Mouse (Mus musculus) brain, adult 2 months (tissue): ENCODE data around the gene Hsd17b2.
A peak's percentile ranks its signal among the peaks of the same experiment; 100 is the strongest.

Source experiments
- DNase-seq: peaks from one replicate; pipeline ENCODE4 v3.0.0; 2011; ENCODE audit warnings: low read depth, low spot score

Gene Hsd17b2

GRCm38 (mm10) chr8:117772126-117772525 is 70.4 kb downstream of the Hsd17b2 start:
- peak; percentile 37 for DNase-seq

DNA sequence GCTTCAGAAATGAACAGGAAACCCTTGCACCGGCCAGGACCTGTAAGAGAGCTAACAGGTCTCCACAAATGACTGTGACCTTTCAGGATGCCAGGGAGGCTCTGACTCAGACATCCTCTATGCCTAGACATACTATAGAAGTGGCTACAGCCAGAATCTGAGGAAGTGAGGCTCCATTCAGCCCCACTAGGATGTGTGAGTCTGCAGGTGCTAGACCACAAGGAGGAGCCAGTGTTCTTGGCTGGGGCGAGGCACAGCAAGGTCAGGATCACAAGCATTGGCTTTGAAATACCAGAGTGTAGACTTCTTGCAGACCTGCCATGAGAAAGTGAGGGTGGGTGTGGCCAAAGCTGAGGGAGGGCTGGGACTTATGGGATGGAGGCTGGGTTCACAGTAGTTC is 70.9 kb downstream of the Hsd17b2 start:
- no peak for DNase-seq

GRCm38 (mm10) chr8:117775626-117776025 is 73.9 kb downstream of the Hsd17b2 start:
- no peak for DNase-seq

DNA sequence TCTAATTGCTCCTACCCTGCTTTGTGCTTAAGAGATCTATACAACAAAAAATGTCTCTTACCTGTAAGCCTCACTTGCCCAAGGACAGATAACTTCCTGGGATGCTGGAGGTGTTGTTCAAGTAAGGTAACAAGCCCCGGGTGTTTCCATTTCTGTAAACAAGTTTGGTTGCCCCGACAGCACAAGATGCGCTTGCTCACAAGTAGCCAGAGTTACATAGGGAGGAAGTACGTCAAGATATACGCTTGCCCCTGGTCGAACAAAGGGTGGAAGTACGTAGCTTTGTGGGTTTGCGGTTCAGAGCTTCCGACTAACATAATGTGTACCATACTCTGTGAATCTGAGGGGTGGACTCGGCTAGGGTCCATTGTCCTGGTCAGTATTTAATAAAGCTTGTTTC is 74.4 kb downstream of the Hsd17b2 start:
- no peak for DNase-seq

DNA sequence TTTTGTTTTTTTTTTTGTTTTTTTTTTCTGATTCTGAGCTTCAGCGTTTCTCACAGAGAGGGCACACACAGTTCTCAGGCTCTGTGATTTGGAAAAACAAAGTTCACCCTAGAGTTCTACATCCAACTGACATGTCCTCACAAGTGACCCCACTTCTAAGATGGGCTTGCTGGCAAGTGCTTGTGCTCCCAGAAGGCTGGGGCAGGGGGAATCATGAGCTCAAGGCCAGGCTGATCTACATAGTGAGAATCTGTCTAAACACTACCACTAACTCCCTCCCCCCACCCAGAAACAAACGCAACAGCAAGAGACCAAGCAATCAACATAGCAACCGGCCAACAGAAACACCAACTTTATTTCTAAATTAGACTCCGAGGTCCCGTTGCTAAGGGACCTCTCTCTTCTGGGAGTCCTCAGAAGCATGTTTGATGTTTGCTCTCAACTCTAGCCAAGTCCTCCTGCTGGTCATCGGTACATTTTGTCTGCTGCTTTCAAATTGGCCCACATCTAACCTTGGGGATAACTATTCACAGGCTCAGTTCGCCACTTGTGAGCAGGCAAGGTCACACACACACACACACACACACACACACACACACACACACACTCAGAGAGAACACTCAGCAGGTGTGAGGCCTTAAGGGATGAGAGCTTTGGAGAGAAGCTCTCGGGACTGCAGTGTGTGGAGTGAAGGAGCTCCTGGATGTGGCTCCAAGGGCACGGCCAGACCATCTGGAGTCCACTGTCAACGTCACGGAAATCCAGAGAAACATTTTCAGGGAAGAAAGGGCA is 77.0 kb downstream of the Hsd17b2 start:
- peak; percentile 28 for DNase-seq

DNA sequence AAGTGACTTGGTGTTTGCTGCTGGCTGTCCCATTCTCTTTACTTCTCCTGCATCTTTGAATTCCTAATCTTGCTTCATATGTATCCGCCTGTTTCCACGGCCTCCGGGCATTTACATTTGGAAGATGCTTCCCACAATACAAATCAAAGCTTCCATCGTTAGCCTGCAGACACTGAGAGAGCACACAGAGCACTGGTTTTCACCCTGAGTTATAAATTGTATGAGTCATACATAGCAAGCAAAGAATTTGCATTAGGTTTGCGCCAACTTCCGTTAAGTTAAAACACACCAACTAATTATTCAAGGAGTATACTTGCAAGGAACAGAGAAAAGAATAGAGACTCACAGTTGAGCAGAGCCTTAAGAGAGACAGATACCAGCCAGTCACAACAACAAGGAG is 77.6 kb downstream of the Hsd17b2 start:
- peak; percentile 16 for DNase-seq

GRCm38 (mm10) chr8:117781375-117782129 is 79.8 kb downstream of the Hsd17b2 start:
- DNase-seq = no peak

GRCm38 (mm10) chr8:117783021-117783420 is 81.3 kb downstream of the Hsd17b2 start:
- no peak for DNase-seq

GRCm38 (mm10) chr8:117786428-117786827 is 84.7 kb downstream of the Hsd17b2 start:
- DNase-seq = no peak

- no peak for DNase-seq
Observed at GRCm38 (mm10) chr8:117792616-117793144, 91.0 kb downstream of the Hsd17b2 start.

GRCm38 (mm10) chr8:117794581-117794980 is 92.9 kb downstream of the Hsd17b2 start:
- peak; percentile 70 for DNase-seq

GRCm38 (mm10) chr8:117796464-117796863 is 94.8 kb downstream of the Hsd17b2 start:
- DNase-seq = no peak

- DNase-seq = no peak
Observed at GRCm38 (mm10) chr8:117798066-117798465, 96.4 kb downstream of the Hsd17b2 start.

DNA sequence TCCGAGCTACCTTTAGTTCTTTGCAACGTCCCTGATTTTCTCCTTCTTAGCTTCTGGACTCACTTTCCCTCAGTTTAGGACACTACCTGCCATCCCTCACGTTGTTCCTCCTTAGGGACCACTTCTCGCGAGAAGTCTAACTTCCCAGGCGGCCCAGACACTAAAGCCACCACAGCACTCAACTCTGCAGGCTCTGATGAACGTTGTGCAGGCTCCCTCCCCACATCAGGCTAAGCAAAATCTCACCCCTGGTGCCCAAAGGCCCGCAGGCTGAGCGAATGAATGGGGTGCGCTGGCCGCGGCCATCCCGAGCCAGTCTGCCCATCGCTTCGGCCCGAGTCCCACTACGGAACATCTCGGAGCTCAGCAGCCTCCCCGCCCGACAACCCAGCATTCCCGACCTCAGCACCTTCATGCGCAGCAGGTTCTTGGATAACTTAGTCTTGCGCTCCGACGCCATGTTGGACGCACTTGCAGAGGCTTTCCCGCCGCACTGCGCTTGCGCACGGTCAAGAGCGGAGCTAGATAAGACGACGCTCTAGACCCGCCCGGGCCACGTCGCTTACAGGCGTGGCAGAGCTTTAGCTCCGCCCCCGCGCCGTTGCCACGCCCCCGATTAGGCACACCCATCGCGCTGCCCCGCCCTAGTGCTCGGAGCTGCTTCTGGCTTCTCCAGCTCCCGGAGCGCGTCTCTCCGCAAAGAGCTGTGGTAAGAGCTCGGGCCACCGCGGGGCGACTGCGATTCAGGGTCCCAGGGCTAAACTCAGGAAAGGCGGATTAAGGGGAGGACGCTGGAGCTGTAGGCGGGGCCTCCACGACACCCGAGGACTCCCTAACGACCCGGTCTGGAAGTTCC is 100.0 kb downstream of the Hsd17b2 start, which contains the start of gene Mphosph6:
TSS of gene Mphosph6 (minus strand) at position 501 of the 856 bp plus-strand sequence.
- peak; percentile 99 for DNase-seq

DNA sequence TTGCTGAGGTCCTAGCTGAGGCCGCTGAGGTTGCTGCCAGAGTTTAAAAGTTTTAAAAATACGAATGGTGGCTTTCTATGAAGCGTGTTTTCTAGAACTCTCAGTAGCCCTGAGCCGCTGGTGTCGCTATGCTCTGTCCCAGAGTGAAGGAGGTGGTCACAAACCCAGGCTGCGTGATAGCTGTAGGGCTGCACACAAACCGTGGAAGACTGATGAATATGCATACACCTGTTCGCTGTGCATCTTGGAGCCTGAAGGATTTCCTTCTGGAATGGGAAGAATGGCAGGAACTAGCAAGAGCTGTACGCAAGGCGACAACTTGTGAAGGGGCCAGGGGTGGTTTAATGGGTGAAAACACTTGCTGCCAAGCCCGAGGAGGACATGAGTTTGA is 100.6 kb downstream of the Hsd17b2 start:
- no peak for DNase-seq

DNA sequence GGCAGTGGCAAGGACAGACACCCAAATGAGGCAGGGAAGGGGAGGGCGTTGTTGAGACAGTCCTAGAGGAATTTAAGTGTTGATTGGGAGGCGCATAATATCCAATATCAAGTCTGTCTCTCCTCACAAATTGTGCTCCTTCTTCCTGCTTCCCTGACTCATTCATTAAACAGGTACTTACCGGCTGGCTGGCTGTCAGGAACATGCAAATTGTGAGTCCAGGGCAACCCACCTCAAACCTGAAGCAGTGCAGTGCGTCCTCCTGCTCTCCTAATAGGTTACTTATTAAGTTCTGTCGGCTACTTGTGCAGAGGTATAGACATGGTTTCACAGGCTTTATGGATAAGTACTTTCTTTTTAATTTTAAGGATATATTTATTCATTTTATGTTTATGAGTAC is 103.7 kb downstream of the Hsd17b2 start:
- DNase-seq = no peak
